Mouse (Mus musculus) thymus, adult 2 months (tissue): Measurements from ENCODE around the gene Neurod2. TPM values are rescaled to one million over a fixed set of nuclear protein-coding genes. Genes with fewer than 3 reads are reported as not detected.

Source experiments
- DNase-seq: peaks from one replicate; pipeline ENCODE4 v3.0.0; 2021
- H3K27ac ChIP-seq: fragments of 200-500 bp; 2 replicates; pipeline ENCODE4 v1.5.1; 2012; ENCODE audit warnings: low read length, control low read depth; ENCODE audit not compliant: control insufficient read depth, insufficient read depth
- H3K27me3 ChIP-seq: fragments of 200-500 bp; 2 replicates; pipeline ENCODE4 v1.6.1; 2012; ENCODE audit warnings: mild to moderate bottlenecking, low read length, moderate library complexity, mixed read lengths; ENCODE audit not compliant: control insufficient read depth, insufficient read depth
- H3K36me3 ChIP-seq: fragments of 200-500 bp; 2 replicates; pipeline ENCODE4 v1.6.1; 2012; ENCODE audit warnings: mild to moderate bottlenecking, low read length, moderate library complexity; ENCODE audit not compliant: control insufficient read depth, insufficient read depth
- H3K4me1 ChIP-seq: fragments of 200-500 bp; replicated peaks from 2 replicates; pipeline ENCODE4 v1.6.1; 2012; ENCODE audit warnings: low read length; ENCODE audit not compliant: control insufficient read depth, insufficient read depth
- H3K4me3 ChIP-seq: fragments of 200-500 bp; 2 replicates; pipeline ENCODE4 v1.5.1; 2012; ENCODE audit warnings: mild to moderate bottlenecking, low read length, control low read depth, moderate library complexity; ENCODE audit not compliant: control insufficient read depth, insufficient read depth
- CTCF ChIP-seq: fragments of 200-500 bp; IDR thresholded peaks from 2 replicates; pipeline ENCODE4 v1.5.1; 2012; ENCODE audit warnings: mild to moderate bottlenecking, control low read depth, low read length, moderate library complexity, borderline replicate concordance; ENCODE audit not compliant: control insufficient read depth, poor library complexity, insufficient read depth; ENCODE audit errors: extremely low read depth
- POLR2A ChIP-seq: fragments of 200-500 bp; IDR thresholded peaks from 2 replicates; pipeline ENCODE4 v1.6.1; 2012; ENCODE audit warnings: mild to moderate bottlenecking, low read length, control low read depth, moderate library complexity; ENCODE audit not compliant: control insufficient read depth, poor library complexity, insufficient read depth; ENCODE audit errors: extremely low read depth
- WGBS: fragments of 180-500 bp; shearing (Covaris S2); methylation state at CpG from one replicate; pipeline ENCODE4 v1.1.7; 2018; 5-methylcytosine and 5-hydroxymethylcytosine counted together
- polyA plus RNA-seq: library from polyadenylated mRNA; depleted of rRNA; stranded (reverse); fragments of >200 nt; gene quantifications from 2 replicates; pipeline ENCODE4 v1.2.3, GENCODE M21; 2012

The Neurod2 gene
- polyA plus RNA-seq, 1 experiment: 0.12 TPM

DNA sequence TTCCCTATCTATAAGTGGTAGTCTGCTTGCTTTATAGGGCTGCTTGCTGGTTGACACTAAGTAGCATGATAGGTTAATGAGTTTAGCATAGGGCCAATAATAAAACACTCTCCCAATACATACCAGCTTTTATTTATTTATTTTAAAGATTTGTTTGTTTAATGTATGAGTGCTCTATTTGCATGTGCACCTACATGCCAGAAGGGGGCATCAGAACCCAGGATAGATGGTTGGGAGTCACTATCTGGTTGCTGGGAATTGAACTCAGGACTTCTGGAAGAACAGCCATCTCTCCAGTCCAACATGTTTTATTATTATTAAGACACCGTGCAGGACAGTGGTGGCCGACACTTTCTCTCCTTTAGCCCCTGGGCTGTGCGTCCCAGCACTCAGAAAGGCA, 2.7 kb upstream of the Neurod2 start:
- 85% methylated on average over 3 of the region's 3 CpGs for WGBS

DNA sequence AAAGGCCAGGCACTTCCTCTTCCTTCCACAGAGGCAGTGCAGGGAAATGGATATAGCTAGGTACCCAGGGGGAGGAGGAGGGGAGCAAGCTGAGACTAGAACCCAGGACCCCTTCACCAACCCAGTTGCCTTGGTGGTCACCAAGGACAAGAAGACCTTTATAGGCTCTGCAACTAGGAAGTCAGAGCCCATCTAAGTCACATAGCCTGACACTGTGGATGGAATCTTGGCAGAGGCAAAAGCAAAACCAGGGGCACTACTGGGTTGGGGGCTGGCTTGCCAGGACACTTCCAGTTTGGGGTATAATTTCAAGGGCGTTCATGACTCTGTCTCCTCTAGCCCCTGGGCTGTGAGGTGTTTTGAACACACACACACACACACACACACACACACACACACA, 2.0 kb upstream of the Neurod2 start:
- DNase-seq: no peak
- H3K4me1 ChIP-seq: peaks cover 5% of the 10 kb centered on the region; the same call in 1 of the 2 replicates
- WGBS: 50% methylated on average over 1 of the region's 1 CpGs
- H3K27me3 ChIP-seq: peaks cover 62% of the 10 kb centered on the region
- H3K27ac ChIP-seq: no peak overlapping the region
- TF ChIP-seq CTCF: no peak
- no peak for TF ChIP-seq POLR2A
- no peak overlapping the region for H3K4me3 ChIP-seq
- H3K36me3 ChIP-seq: no peaks in the 10 kb centered on the region

More for the DNA sequence above, 2.7 kb upstream of the Neurod2 start:
- TF ChIP-seq CTCF: no peak
- no peak for TF ChIP-seq POLR2A
- H3K27ac ChIP-seq: no peak overlapping the region
- no peak for DNase-seq
- H3K4me1 ChIP-seq: peaks cover 7% of the 10 kb centered on the region
- no peaks in the 10 kb centered on the region for H3K36me3 ChIP-seq
- peaks cover 61% of the 10 kb centered on the region for H3K27me3 ChIP-seq
- no peak overlapping the region for H3K4me3 ChIP-seq

- 67% methylated on average over 2 of the region's 2 CpGs for WGBS
- Histone ChIP-seq H3K27me3 (peaks cover 58% of the 10 kb centered on the region), H3K36me3 (no peaks in the 10 kb centered on the region), H3K4me1 (peaks cover 5% of the 10 kb centered on the region; the same call in 1 of the 2 replicates), H3K27ac (no peak overlapping the region), H3K4me3 (no peak overlapping the region)
- DNase-seq: no peak
- no peak for TF ChIP-seq POLR2A
- TF ChIP-seq CTCF: no peak
These were observed 1.3 kb upstream of the Neurod2 start for GRCm38 (mm10) chr11:98330745-98331204.

- no peak for TF ChIP-seq POLR2A
- no peak for TF ChIP-seq CTCF
- DNase-seq: no peak
- H3K27ac ChIP-seq: no peak overlapping the region
- WGBS: 52% methylated on average over 9 of the region's 9 CpGs
- H3K4me3 ChIP-seq: no peak overlapping the region
- no peaks in the 10 kb centered on the region for H3K36me3 ChIP-seq
- peaks cover 55% of the 10 kb centered on the region for H3K27me3 ChIP-seq
- peaks cover 5% of the 10 kb centered on the region; the same call in 1 of the 2 replicates for H3K4me1 ChIP-seq
These were observed 704 bp upstream of the Neurod2 start for GRCm38 (mm10) chr11:98329960-98330744.

DNA sequence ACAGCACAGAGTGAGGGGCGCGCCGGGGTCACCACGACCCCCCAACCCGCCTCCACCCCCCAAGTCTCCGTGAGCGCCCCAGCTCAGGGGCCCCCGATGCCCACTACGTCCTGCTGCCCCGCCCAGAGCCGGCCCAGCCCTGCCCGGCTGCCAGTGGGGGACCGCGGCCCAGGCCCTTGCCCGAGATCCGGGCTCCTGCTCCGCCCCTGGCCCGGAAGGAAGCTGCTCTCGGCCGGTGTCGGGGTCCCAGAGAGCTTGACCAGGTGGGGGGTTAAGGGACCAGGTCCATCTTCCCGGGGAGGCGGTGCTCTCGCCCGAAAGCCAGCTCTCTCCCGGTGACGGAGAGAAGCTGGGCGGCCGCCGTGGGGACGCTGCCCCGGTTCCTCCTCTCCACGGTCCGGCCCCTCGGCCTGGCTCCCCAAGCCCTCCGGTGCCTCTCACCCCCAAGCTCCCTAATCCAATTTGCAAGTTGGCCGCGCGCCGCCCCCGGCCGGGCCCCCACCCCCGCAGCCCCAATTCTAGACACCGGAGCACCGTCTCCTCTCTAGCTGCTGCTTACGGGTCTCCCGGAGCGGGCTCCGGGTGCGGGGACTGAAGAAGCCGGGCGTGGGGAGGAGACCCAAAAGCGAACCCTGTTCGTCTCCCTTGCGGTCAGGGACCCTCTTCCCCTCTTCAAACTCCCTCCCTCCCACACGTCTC, 928 bp downstream of the Neurod2 start:
- no peak for TF ChIP-seq CTCF
- no peak for TF ChIP-seq POLR2A
- WGBS: 3% methylated on average over 52 of the region's 56 CpGs
- Histone ChIP-seq H3K4me1 (no peaks in the 10 kb centered on the region; the same call in 1 of the 2 replicates), H3K27ac (no peak overlapping the region), H3K4me3 (no peak overlapping the region), H3K27me3 (peaks cover 49% of the 10 kb centered on the region), H3K36me3 (no peaks in the 10 kb centered on the region)
- no peak for DNase-seq

GRCm38 (mm10) chr11:98328031-98328370, 1.4 kb downstream of the Neurod2 start:
- Histone ChIP-seq H3K4me1 (no peaks in the 10 kb centered on the region; the same call in 1 of the 2 replicates), H3K4me3 (no peak overlapping the region), H3K36me3 (no peaks in the 10 kb centered on the region), H3K27me3 (peaks cover 46% of the 10 kb centered on the region), H3K27ac (no peak overlapping the region)
- TF ChIP-seq CTCF (no peak), POLR2A (no peak)
- no peak for DNase-seq
- 2% methylated on average over 35 of the region's 35 CpGs for WGBS
